38 mouse cellular contexts compared by ENCODE assay signal in the genomic region with DNA sequence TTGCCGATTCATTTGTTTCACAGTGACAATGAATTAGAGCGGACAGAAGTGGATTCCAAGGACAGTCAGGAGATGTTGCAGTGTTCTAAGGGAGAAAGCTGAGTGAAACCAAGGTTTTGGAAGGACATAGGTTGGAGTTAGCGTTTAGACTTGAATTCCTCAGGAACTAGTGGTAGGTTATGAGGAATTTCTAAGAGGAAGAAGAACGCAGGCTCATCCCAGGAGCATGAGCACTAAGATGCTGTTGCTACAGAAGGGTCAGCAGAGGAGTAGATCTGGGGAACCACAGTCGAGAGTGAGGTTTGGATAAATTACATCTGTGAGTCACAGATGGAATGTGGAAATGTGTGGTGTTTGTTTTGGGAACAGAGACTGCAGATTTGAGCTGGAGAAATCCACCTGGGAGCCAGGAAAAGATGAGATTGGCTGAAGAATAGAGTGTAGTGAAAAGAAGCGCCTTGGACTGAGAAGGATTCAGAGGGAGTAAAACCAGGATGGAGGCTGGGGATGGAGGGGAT. TPM values are rescaled to one million over a fixed set of nuclear protein-coding genes. Genes with fewer than 3 reads are reported as not detected.
A peak's percentile ranks its signal among the peaks of the same experiment; 100 is the strongest.
DNase-seq lines count a peak whose midpoint lies in the region; ATAC-seq and TF ChIP-seq lines count a peak whose summit lies in the region.
"Had no signal": no experiment of that assay in that cellular context is flagged by ENCODE, and none has a peak within 500 bp of the region (broad histone marks: within the 10 kb centered on the region; RNA-seq: fewer than 3 reads in every experiment).

No protein-coding gene starts in this region.

- no peak overlapping the region for H3K4me2 ChIP-seq in liver, postnatal 0 days (ENCODE audit: low read depth, low read length)
- H3K4me2 ChIP-seq in myocyte (ENCODE audit: low read depth) = peak overlapping the region; percentile 16
- H3K4me2 ChIP-seq: embryonic facial prominence, embryonic 15.5 days; heart, embryonic 15.5 days; hindbrain, embryonic 13.5 days; limb, embryonic 15.5 days; midbrain, embryonic 13.5 days had no signal

- ATAC-seq in liver, postnatal 0 days = no peak
- no peak for ATAC-seq in CD4-positive, CD25-positive, alpha-beta regulatory T cell, adult 4 months
- ATAC-seq: forebrain, embryonic 14.5 days; intestine, embryonic 16.5 days; lung, postnatal 0 days; midbrain, embryonic 13.5 days; Patski had no signal

- no peak overlapping the region for H3K9ac ChIP-seq in liver, postnatal 0 days (replicated peaks)
- H3K9ac ChIP-seq in ES-E14 (ENCODE audit: insufficient read depth, low read depth, low read length, poor library complexity, severe bottlenecking) = peak overlapping the region; percentile 30; the same call in 1 of the 2 replicates
- H3K9ac ChIP-seq: embryonic facial prominence, embryonic 15.5 days; heart, embryonic 15.5 days; hindbrain, embryonic 13.5 days; limb, embryonic 15.5 days; midbrain, embryonic 13.5 days had no signal

- no peak for TF ChIP-seq POLR2A in myocyte (IDR thresholded peaks at IDR 0.05; ENCODE audit: insufficient read length, low read depth)

- H3K27ac ChIP-seq in liver, postnatal 0 days (ENCODE audit: low read depth) = peak overlapping the region; percentile 46
- peak overlapping the region; percentile 89 for H3K27ac ChIP-seq in ES-E14 (ENCODE audit: insufficient read depth, low read depth, low read length, poor library complexity, severe bottlenecking)
- H3K27ac ChIP-seq: embryonic facial prominence, embryonic 10.5 days; embryonic facial prominence, embryonic 15.5 days; heart, embryonic 10.5 days; heart, embryonic 15.5 days; hindbrain, embryonic 13.5 days; limb, embryonic 10.5 days; limb, embryonic 15.5 days; macrophage; midbrain, embryonic 13.5 days; stomach, postnatal 0 days had no signal

- peaks cover 49% of the 10 kb centered on the region for H3K4me1 ChIP-seq in liver, postnatal 0 days (ENCODE audit: insufficient read depth)
- H3K4me1 ChIP-seq in ES-E14 (ENCODE audit: control insufficient read depth in 2 of 2, insufficient read depth in 2 of 2, low read length in 2 of 2, poor library complexity in 1 of 2) = peaks cover 25 to 32% of the 10 kb centered on the region in 2 experiments

- H3K36me3 ChIP-seq in liver, postnatal 0 days (replicated peaks; ENCODE audit: insufficient read depth, low read length) = peaks cover 5% of the 10 kb centered on the region; the same call in 1 of the 2 replicates
- peaks cover 2% of the 10 kb centered on the region for H3K36me3 ChIP-seq in ES-E14 (ENCODE audit: control insufficient read depth, insufficient read depth, low read length, poor library complexity, severe bottlenecking)
- peaks cover 44% of the 10 kb centered on the region for H3K36me3 ChIP-seq in myocyte (ENCODE audit: control insufficient read depth, insufficient read depth)
- H3K36me3 ChIP-seq: embryonic facial prominence, embryonic 15.5 days; heart, embryonic 15.5 days; limb, embryonic 10.5 days; midbrain, embryonic 13.5 days had no signal

- in situ Hi-C loops in ES-E14 (cut with MboI; ENCODE audit: low sequenced_read_pairs in 2 of 2, unreplicated experiment in 2 of 2) = no loop called here

- peak; percentile 12 to 76 for DNase-seq in adrenal gland, adult (ENCODE audit: inconsistent age in 2 of 2, low spot score in 1 of 2)
- no peak for DNase-seq in adrenal gland, postnatal 10 days
- no peak for DNase-seq in liver, postnatal 0 days
- no peak for DNase-seq in liver
- no peak for DNase-seq in ES-E14 (ENCODE audit: low read depth, low spot score)
- DNase-seq in frontal cortex, postnatal 36 days (ENCODE audit: low spot score in 2 of 2) = no peak
- DNase-seq: adrenal gland, postnatal 25 days; cerebellum, adult 2 months; cerebellum, postnatal 25 days; kidney, adult 9 months; kidney, postnatal 10 days; layer of hippocampus, postnatal 36 days; right cerebral cortex, postnatal 4 days; thymus, adult 18-20 months; thymus, postnatal 36 days had no signal

- no peaks in the 10 kb centered on the region for H3K27me3 ChIP-seq in liver, postnatal 0 days (ENCODE audit: insufficient read depth, low read length)
- no peaks in the 10 kb centered on the region for H3K27me3 ChIP-seq in myocyte (ENCODE audit: control insufficient read depth, insufficient read depth, insufficient read length)
- H3K27me3 ChIP-seq: embryonic facial prominence, embryonic 15.5 days; heart, embryonic 15.5 days; hindbrain, embryonic 13.5 days; limb, embryonic 15.5 days; Patski had no signal

- no peak for TF ChIP-seq EP300 in liver, postnatal 0 days (IDR thresholded peaks at IDR 0.05; ENCODE audit: low read depth)

- H3K4me3 ChIP-seq in liver, postnatal 0 days (ENCODE audit: low read depth, low read length) = no peak overlapping the region
- H3K4me3 ChIP-seq in ES-E14 (ENCODE audit: insufficient read depth in 1 of 2, low read depth in 1 of 2, low read length in 2 of 2, poor library complexity in 1 of 2, severe bottlenecking in 1 of 2) (no peak overlapping the region), myocyte (no peak overlapping the region)
- H3K4me3 ChIP-seq: embryonic facial prominence, embryonic 10.5 days; embryonic facial prominence, embryonic 15.5 days; heart, embryonic 10.5 days; heart, embryonic 15.5 days; hindbrain, embryonic 13.5 days; limb, embryonic 10.5 days; limb, embryonic 15.5 days; midbrain, embryonic 13.5 days had no signal

- peaks cover 26% of the 10 kb centered on the region for H3K79me2 ChIP-seq in myocyte (ENCODE audit: control insufficient read depth, insufficient read depth)

- no peak for TF ChIP-seq CTCF in liver, postnatal 0 days (IDR thresholded peaks at IDR 0.05; ENCODE audit: low read depth)

- H3ac ChIP-seq in myocyte (ENCODE audit: control insufficient read depth, insufficient read length) = no peak overlapping the region

- 80% methylated on average over 6 of the region's 6 CpGs for WGBS in liver, postnatal 0 days (ENCODE audit: insufficient replicate concordance)

- no peaks in the 10 kb centered on the region for H3K9me3 ChIP-seq in liver, postnatal 0 days (ENCODE audit: low read length)
- H3K9me3 ChIP-seq in ES-E14 (ENCODE audit: control insufficient read depth, insufficient read depth, low read depth, low read length) = no peaks in the 10 kb centered on the region
- H3K9me3 ChIP-seq: embryonic facial prominence, embryonic 10.5 days; embryonic facial prominence, embryonic 15.5 days; G1E; heart, embryonic 10.5 days; heart, embryonic 15.5 days; hindbrain, embryonic 13.5 days; limb, embryonic 10.5 days; limb, embryonic 15.5 days; midbrain, embryonic 13.5 days had no signal

TF ChIP-seq in ES-E14, 5 proteins besides CTCF, POLR2A, EP300 and RAD21:
- TF ChIP-seq HCFC1 (IDR thresholded peaks at IDR 0.05; ENCODE audit: borderline replicate concordance, insufficient read depth, low read length) (no peak), ZNF384 (IDR thresholded peaks at IDR 0.05; ENCODE audit: low read depth, low read length) (no peak), MAFK (IDR thresholded peaks at IDR 0.05; ENCODE audit: insufficient read depth, low read depth, low read length) (no peak), CHD2 (IDR thresholded peaks at IDR 0.05; ENCODE audit: low read depth, low read length) (no peak), ZC3H11A (IDR thresholded peaks at IDR 0.05; ENCODE audit: borderline replicate concordance, low read depth, low read length) (no peak)

TF ChIP-seq in myocyte, 11 proteins besides CTCF, POLR2A, EP300 and RAD21:
- TF ChIP-seq MYOD1 (IDR thresholded peaks at IDR 0.05; ENCODE audit: control insufficient read depth in 1 of 3, insufficient read length in 2 of 3, low read depth in 2 of 3) (no peak), TCF12 (IDR thresholded peaks at IDR 0.05; ENCODE audit: insufficient read depth, poor library complexity, severe bottlenecking) (no peak), CEBPB (IDR thresholded peaks at IDR 0.05; ENCODE audit: insufficient read depth, poor library complexity, severe bottlenecking) (no peak)

RNA-seq across cellular contexts. Expression of a gene that starts 7.0 kb away (rescaled TPM):
- not detected for total RNA-seq in adrenal gland, postnatal 10 days (2021)
- not detected in 2 replicates for polyA plus RNA-seq in liver, postnatal 0 days (2015; fragmentation: Nextera tagmentation; extraction: Ambion mirVana)
- 0.80 and 1.1 TPM in 2 replicates for total RNA-seq in ES-E14 (2012; rRNA removed)
- 0.22 TPM for polyA plus RNA-seq in myocyte (2012; fragmentation: generic; extraction: Trizol)
- not detected for polyA plus RNA-seq in CD4-positive, CD25-positive, alpha-beta regulatory T cell, adult 4 months (2017; shearing (Covaris generic))
- total RNA-seq: adrenal gland, postnatal 25 days; G1E; gastrocnemius, adult 8-10 months; heart, postnatal 25 days; layer of hippocampus, postnatal 36 days; megakaryocyte-erythroid progenitor cell, adult 5-6 weeks; monocyte, adult 5-6 weeks had no signal
- polyA plus RNA-seq: cerebellum, adult 2 months; embryonic facial prominence, embryonic 10.5 days; embryonic facial prominence, embryonic 15.5 days; forebrain, embryonic 14.5 days; G1E; heart, embryonic 10.5 days; heart, embryonic 15.5 days; hindbrain, embryonic 13.5 days; intestine, embryonic 16.5 days; large intestine, adult 2 months; limb, embryonic 10.5 days; limb, embryonic 15.5 days; liver, embryonic 16.5 days; lung, postnatal 0 days; macrophage; midbrain, embryonic 13.5 days; stomach, postnatal 0 days had no signal

RNA-seq across cellular contexts. Expression of a gene that starts 19.1 kb away (rescaled TPM):
- 10 to 100 TPM; 10.7 to 14.9 TPM for total RNA-seq in adrenal gland, postnatal 10 days (2021)
- polyA plus RNA-seq in liver, postnatal 0 days (2015; fragmentation: Nextera tagmentation; extraction: Ambion mirVana) = 19.4 and 20.4 TPM in 2 replicates
- 52.3 and 93.2 TPM in 2 replicates for total RNA-seq in ES-E14 (2012; rRNA removed)
- polyA plus RNA-seq in myocyte (2012; fragmentation: generic; extraction: Trizol) = 113 TPM
- 100 to 1,000 TPM; 165 to 194 TPM for polyA plus RNA-seq in CD4-positive, CD25-positive, alpha-beta regulatory T cell, adult 4 months (2017; shearing (Covaris generic))

RNA-seq across cellular contexts. Expression of a gene that starts 28.0 kb away (rescaled TPM):
- total RNA-seq in adrenal gland, postnatal 10 days (2021) = 100 to 1,000 TPM; 156 to 174 TPM
- 136 and 144 TPM in 2 replicates for polyA plus RNA-seq in liver, postnatal 0 days (2015; fragmentation: Nextera tagmentation; extraction: Ambion mirVana)
- 261 and 373 TPM in 2 replicates for total RNA-seq in ES-E14 (2012; rRNA removed)
- polyA plus RNA-seq in myocyte (2012; fragmentation: generic; extraction: Trizol) = 273 TPM
- polyA plus RNA-seq in CD4-positive, CD25-positive, alpha-beta regulatory T cell, adult 4 months (2017; shearing (Covaris generic)) = 10 to 100 TPM; 66.1 to 83.6 TPM

Comparison
In these comparisons a context has a peak if more than half of its experiments do, and no peak if none do; other contexts are left out.
1. DNase-seq: peak in adrenal gland, adult (2 of 2); none in adrenal gland, postnatal 10 days (single experiment), liver, postnatal 0 days (single experiment), liver (single experiment), ES-E14 (single experiment) and frontal cortex, postnatal 36 days (0 of 2).